Mouse (Mus musculus) urinary bladder, postnatal 4 days (tissue): ENCODE results near the gene Prkacb.

Experiments used
- DNase-seq, 2 experiments: peaks; one replicate each; pipeline ENCODE4 v3.0.0; 2021 to 2022; ENCODE audit warnings: low spot score in 2 of 2

Prkacb gene

DNA sequence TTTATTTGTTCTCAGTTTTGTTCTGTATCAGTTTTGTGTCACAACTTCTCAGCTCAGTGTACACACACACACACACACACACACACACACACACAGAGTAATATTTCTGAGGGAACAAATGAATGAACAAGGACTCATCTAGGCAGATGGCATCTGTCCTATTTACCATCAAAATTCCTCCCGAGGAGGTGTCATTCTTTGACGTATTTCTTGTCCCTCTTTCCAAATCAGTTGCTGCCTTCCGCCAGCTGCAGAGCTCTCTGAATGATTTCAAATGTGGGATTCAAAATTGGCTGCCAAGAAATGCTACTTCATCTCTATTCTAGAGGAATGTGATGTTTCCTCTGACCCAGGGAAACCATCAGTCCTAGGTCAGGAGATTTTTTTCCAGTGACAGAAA, 89.8 kb downstream of the Prkacb start:
- no peak for DNase-seq

DNA sequence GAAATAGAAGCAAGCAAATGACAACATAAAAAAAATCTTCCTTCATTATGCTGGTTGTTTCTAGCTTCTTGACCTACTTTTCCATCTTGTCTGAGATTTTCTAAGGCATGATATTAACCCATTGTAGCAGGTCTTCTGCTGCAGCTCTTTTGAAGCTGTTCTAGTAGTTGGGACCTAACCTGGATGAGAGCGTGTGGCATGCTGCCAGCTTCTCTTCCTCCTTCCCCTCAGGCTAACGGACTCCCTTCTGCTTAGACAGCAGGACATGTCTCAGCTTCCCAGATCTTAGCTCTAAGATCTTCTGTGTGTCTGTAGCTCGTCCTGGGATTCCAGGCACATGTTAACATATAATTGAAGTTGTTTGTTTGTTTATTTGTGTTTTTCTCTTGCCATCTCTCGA, 93.1 kb downstream of the Prkacb start:
- DNase-seq, result no peak

- no peak for DNase-seq
These were observed 94.5 kb downstream of the Prkacb start for GRCm38 (mm10) chr3:146718251-146718650.

- DNase-seq, result no peak
These were observed 100.5 kb downstream of the Prkacb start for GRCm38 (mm10) chr3:146712305-146712704.

DNA sequence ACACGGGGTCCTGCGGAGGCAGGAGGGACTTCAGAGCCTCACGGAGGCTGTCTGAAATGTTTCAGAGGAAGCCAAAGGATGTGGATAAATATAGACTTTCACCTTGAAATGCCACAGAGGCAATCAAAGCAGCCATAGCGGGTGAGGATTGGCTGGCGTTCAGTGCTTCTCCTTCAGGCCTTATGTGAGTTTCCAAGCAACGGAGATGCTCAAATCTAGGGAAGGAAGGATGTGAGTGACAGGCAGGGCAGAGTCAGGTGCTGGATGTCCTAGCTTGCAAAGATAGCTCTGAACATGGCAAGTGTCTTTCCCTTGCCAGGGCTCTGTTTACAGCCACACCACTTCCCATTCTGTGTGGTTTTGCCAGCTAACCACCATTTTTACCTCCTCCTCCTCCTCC, 101.2 kb downstream of the Prkacb start:
- no peak for DNase-seq

DNA sequence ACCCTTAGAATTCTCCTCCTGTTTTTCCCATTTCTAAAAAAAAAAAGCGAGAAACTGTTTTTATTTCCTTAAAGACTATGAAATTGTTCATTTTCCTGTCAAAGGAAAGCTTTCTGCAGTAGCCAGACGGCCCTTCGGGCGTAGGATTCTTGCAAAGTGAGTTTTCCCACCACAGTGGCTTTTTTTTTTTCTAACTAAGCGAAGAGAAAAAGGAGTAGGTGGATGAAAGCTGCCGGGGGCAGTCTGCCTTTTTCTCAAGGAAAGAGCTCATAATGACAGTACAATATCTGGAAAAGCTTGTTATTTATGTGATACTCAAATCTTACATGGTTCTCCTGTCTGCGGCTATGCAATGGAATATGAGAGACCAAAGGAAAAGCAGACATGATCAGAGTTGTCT, 101.7 kb downstream of the Prkacb start:
- DNase-seq, result no peak

- DNase-seq, result no peak
These were observed 103.7 kb downstream of the Prkacb start for GRCm38 (mm10) chr3:146709086-146709485.

DNA sequence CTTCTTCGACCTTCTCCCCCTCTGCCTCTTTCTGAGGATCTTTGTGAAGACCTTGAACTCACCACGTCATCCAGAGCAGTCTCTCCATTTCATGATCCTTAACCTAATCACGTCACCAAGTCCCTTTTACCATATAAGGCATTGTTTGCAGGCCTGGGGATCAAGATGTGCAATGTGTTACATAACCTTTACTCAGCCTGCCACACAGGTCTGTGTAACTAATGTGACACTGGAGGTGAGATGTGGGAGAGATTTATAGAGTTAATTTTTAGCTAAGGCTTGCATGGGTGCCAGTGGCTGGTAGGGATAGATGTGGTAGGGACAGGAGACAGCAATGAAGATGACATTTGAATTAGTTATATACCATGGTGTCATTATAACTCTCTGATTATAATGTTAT, 104.4 kb downstream of the Prkacb start:
- DNase-seq, result no peak

DNA sequence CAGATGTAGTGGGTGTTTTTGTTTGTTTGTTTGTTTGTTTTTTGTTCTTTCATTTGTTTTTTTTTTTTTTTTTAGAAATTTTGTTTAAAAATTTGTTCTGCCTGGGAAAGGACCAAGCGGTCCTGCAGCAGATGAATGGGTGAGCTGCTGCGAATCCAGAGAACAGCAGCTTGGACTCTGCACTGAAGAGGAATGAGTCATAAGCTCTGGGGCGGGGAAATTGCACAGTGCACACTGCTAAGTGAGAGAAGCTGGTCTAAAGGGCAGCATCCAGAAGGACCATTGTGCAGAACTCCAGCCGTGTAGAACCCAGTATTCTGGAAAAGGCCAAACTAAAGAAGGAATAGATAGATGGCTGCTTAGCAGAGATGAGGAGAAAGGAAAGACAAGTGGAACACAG, 108.7 kb downstream of the Prkacb start:
- no peak for DNase-seq

- DNase-seq, result no peak
These were observed 112.7 kb downstream of the Prkacb start for GRCm38 (mm10) chr3:146700051-146700450.

DNA sequence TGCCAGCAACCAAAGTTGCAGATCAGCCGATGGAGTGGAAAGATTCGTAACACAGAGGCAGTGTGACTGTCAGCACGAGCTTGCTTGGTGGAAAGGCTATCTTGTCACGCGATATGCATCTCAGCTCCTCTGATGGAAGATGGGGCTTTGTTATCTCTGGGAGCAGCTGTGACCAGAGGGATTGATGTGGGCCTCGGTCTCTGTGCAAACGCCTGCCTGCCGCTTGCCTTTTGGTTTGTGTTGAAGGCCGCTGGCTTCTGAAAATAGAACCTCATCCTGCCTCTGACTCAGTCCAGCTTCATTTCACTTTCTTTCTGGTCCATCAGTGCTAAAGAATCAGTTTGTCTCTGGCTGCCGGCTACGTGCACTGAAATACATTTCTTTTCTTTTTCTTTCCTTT, 113.8 kb downstream of the Prkacb start:
- DNase-seq, result no peak

- no peak for DNase-seq
These were observed 120.2 kb downstream of the Prkacb start for GRCm38 (mm10) chr3:146692547-146692946.

- no peak for DNase-seq
These were observed 125.6 kb downstream of the Prkacb start for GRCm38 (mm10) chr3:146687121-146687725.

GRCm38 (mm10) chr3:146686428-146686827, 126.4 kb downstream of the Prkacb start:
- no peak for DNase-seq

DNA sequence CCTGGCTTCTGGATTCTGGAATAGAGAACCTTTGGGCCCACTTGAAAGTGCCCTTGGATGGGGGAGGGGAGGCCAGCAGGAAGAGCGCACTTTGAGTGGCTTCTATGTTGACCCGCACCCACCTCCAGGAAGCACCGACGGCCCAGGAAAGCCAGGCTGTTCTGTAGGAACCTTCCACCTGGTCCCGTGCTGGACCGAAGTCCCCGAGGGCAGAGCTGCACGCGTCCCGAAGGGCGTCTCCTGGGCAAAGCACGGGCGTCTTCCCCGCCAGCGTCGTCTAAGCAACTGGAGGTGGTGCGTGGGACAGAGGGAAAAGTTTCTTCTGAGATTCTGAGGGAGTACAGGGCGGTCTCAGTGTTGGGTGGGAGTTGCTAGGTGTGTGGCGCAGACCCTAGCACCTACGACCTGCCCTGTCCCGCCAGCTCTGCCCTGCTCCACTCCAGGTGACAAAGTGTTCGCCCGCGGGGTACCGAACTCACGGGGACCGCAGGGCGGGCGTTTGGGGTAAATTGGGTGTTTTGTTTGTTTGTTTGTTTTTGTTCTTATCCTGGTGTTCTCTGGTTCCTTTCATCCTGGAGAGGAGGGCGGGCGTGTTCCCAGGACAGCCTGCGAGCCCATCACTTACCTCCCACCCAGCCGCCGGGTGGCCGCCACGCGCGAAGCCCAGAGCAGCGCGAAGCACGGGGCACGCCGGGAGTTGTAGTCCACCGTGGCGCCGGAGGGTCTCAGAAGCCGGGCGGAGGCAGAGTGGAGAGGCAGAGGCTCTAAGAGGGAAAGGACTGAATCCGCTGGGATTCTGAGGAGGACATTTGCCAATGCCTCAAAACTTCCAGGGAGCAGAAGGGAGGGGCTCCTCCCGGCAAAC, 127.7 kb downstream of the Prkacb start, which contains the start of gene Samd13:
Samd13 (minus strand) TSS at position 782 of the 865 bp plus-strand sequence.
- DNase-seq, result peak; percentile 62 to 79

DNA sequence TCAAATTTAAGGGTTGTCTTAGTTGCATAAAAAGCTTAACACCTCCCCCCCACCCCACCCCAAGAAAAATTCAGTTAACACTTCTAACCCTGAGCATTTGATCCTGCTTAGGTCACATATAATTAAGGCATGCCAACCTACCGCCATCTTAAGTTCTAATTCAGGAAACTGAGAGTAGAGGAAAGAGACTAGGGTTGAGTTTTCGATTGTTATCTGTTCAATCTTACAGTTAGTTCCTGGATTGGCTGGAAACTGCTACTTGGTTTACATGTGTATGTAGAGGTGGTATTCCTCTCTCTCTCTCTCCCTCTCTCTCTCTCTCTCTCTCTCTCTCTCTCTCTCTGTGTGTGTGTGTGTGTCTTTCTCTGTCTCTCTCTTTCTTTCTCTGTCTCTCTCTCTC, 129.7 kb downstream of the Prkacb start:
- no peak for DNase-seq

- peak; percentile 20 to 63 for DNase-seq
These were observed 130.6 kb downstream of the Prkacb start for GRCm38 (mm10) chr3:146682140-146682651.

- DNase-seq, result peak in 1 of 2 experiments; percentile 35
These were observed 131.1 kb downstream of the Prkacb start for GRCm38 (mm10) chr3:146681696-146682095.

DNA sequence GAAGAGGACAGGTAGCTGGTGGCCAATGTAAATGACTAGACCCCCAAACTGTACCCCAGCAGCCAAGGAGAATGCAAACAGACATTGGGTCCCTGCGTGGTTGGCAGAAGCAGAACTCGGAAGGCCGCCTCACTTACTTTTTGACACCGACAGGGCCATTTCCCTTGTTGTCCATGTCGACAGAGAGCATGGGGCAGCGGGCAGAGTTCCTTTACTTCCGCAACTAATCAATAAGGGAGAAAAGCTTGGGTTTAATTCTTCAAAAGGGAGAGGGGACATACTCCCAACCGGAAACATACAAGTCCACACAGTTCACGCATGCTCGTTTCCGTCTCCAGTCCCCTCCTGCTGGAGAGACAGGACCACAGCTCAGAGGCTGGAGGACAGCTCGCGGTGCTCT, 132.2 kb downstream of the Prkacb start:
- DNase-seq, result no peak

- DNase-seq, result no peak
These were observed 133.1 kb downstream of the Prkacb start for GRCm38 (mm10) chr3:146679646-146680045.
